Mouse (Mus musculus): ENCODE data around the gene Comt. TPM values are rescaled to one million over a fixed set of nuclear protein-coding genes. Genes with fewer than 3 reads are reported as not detected.
A peak's percentile ranks its signal among the peaks of the same experiment; 100 is the strongest.

Gene Comt
- polyA plus RNA-seq, 1 experiment from 2014 or later: 60.1 TPM

- H3K27me3 ChIP-seq: no peaks in the 10 kb centered on the region
- H3K9me3 ChIP-seq: no peaks in the 10 kb centered on the region
- H3K4me3 ChIP-seq: no peak overlapping the region
- peaks cover 24% of the 10 kb centered on the region for H3K36me3 ChIP-seq
- H3K4me2 ChIP-seq (replicated peaks): no peak overlapping the region
- 0 out of 2 replicates have a peak, but pooled peaks cover 2% of the 10 kb centered on the region for H3K4me1 ChIP-seq
- no peak overlapping the region for H3K27ac ChIP-seq (replicated peaks)
- WGBS: 91% methylated on average over 4 of the region's 4 CpGs
- H3K9ac ChIP-seq (replicated peaks): no peak overlapping the region
- no peak for ATAC-seq (ENCODE audit: low FRiP score, low read depth)
Measured at GRCm38 (mm10) chr16:18418756-18419602, 7.7 kb downstream of the Comt start.

- Histone ChIP-seq H3K36me3 (peaks cover 20% of the 10 kb centered on the region; the same call in 1 of the 2 replicates), H3K27ac (replicated peaks) (no peak overlapping the region), H3K9ac (replicated peaks) (no peak overlapping the region), H3K4me1 (no peaks in the 10 kb centered on the region), H3K4me3 (no peak overlapping the region), H3K4me2 (replicated peaks) (no peak overlapping the region), H3K27me3 (no peaks in the 10 kb centered on the region), H3K9me3 (no peaks in the 10 kb centered on the region)
- no peak for ATAC-seq (ENCODE audit: low FRiP score, low read depth)
- 90% methylated on average over 5 of the region's 5 CpGs for WGBS
Measured at GRCm38 (mm10) chr16:18417491-18417890, 9.2 kb downstream of the Comt start.

- Histone ChIP-seq H3K4me3 (no peak overlapping the region), H3K27me3 (no peaks in the 10 kb centered on the region), H3K9ac (replicated peaks) (no peak overlapping the region), H3K4me1 (peaks cover 3% of the 10 kb centered on the region), H3K36me3 (peaks cover 14% of the 10 kb centered on the region; the same call in 1 of the 2 replicates), H3K4me2 (replicated peaks) (no peak overlapping the region), H3K9me3 (no peaks in the 10 kb centered on the region), H3K27ac (replicated peaks) (no peak overlapping the region)
- 93% methylated on average over 3 of the region's 3 CpGs for WGBS
- ATAC-seq (ENCODE audit: low FRiP score, low read depth): no peak
Measured at GRCm38 (mm10) chr16:18416837-18417236, 9.8 kb downstream of the Comt start.

- Histone ChIP-seq H3K9me3 (no peaks in the 10 kb centered on the region), H3K36me3 (peaks cover 18% of the 10 kb centered on the region), H3K4me1 (peaks cover 9% of the 10 kb centered on the region), H3K27me3 (no peaks in the 10 kb centered on the region), H3K4me3 (no peak overlapping the region), H3K4me2 (replicated peaks) (no peak overlapping the region), H3K27ac (replicated peaks) (no peak overlapping the region), H3K9ac (replicated peaks) (no peak overlapping the region)
- 86% methylated on average over 18 of the region's 18 CpGs for WGBS
- no peak for ATAC-seq (ENCODE audit: low FRiP score, low read depth)
Measured at GRCm38 (mm10) chr16:18416094-18416761, 10.4 kb downstream of the Comt start.

GRCm38 (mm10) chr16:18413032-18413816 is 13.4 kb downstream of the Comt start:
- H3K9me3 ChIP-seq: no peaks in the 10 kb centered on the region
- no peak overlapping the region for H3K4me3 ChIP-seq
- peaks cover 17% of the 10 kb centered on the region for H3K4me1 ChIP-seq
- no peak for ATAC-seq (ENCODE audit: low FRiP score, low read depth)
- H3K27ac ChIP-seq (replicated peaks): no peak overlapping the region
- no peak overlapping the region for H3K4me2 ChIP-seq (replicated peaks)
- H3K27me3 ChIP-seq: no peaks in the 10 kb centered on the region
- H3K9ac ChIP-seq (replicated peaks): no peak overlapping the region
- WGBS: 91% methylated on average over 7 of the region's 7 CpGs
- peaks cover 39% of the 10 kb centered on the region for H3K36me3 ChIP-seq

GRCm38 (mm10) chr16:18411802-18412476 is 14.7 kb downstream of the Comt start:
- 0 out of 2 replicates have a peak, but pooled peaks have one; percentile 14 for ATAC-seq (ENCODE audit: low FRiP score, low read depth)
- peaks cover 49% of the 10 kb centered on the region for H3K36me3 ChIP-seq
- no peak overlapping the region for H3K9ac ChIP-seq (replicated peaks)
- H3K9me3 ChIP-seq: no peaks in the 10 kb centered on the region
- no peaks in the 10 kb centered on the region for H3K27me3 ChIP-seq
- no peak overlapping the region for H3K4me2 ChIP-seq (replicated peaks)
- 87% methylated on average over 12 of the region's 12 CpGs for WGBS
- peaks cover 19% of the 10 kb centered on the region for H3K4me1 ChIP-seq
- H3K27ac ChIP-seq (replicated peaks): no peak overlapping the region
- H3K4me3 ChIP-seq: no peak overlapping the region

GRCm38 (mm10) chr16:18411026-18411649 is 15.5 kb downstream of the Comt start:
- Histone ChIP-seq H3K9me3 (no peaks in the 10 kb centered on the region), H3K4me1 (peaks cover 19% of the 10 kb centered on the region), H3K4me2 (replicated peaks) (0 out of 2 replicates have a peak overlapping the region, but pooled peaks have one; percentile 4), H3K27ac (replicated peaks) (peak overlapping the region; percentile 49), H3K36me3 (peaks cover 55% of the 10 kb centered on the region), H3K4me3 (no peak overlapping the region), H3K9ac (replicated peaks) (no peak overlapping the region), H3K27me3 (no peaks in the 10 kb centered on the region)
- ATAC-seq (ENCODE audit: low FRiP score, low read depth): peak; percentile 13; the same call in 1 of the 2 replicates
- WGBS: 44% methylated on average over 13 of the region's 13 CpGs

- Histone ChIP-seq H3K27me3 (no peaks in the 10 kb centered on the region), H3K36me3 (peaks cover 59% of the 10 kb centered on the region), H3K4me2 (replicated peaks) (no peak overlapping the region), H3K27ac (replicated peaks) (no peak overlapping the region), H3K4me1 (peaks cover 26% of the 10 kb centered on the region), H3K9ac (replicated peaks) (no peak overlapping the region), H3K4me3 (no peak overlapping the region), H3K9me3 (no peaks in the 10 kb centered on the region)
- ATAC-seq (ENCODE audit: low FRiP score, low read depth): no peak
- WGBS: 78% methylated on average over 5 of the region's 5 CpGs
Measured at GRCm38 (mm10) chr16:18410418-18410817, 16.2 kb downstream of the Comt start.

- ATAC-seq (ENCODE audit: low FRiP score, low read depth): no peak
- Histone ChIP-seq H3K9me3 (no peaks in the 10 kb centered on the region), H3K36me3 (peaks cover 62% of the 10 kb centered on the region), H3K4me2 (replicated peaks) (no peak overlapping the region), H3K9ac (replicated peaks) (no peak overlapping the region), H3K4me3 (no peak overlapping the region), H3K27me3 (no peaks in the 10 kb centered on the region), H3K27ac (replicated peaks) (peak overlapping the region; percentile 56), H3K4me1 (peaks cover 31% of the 10 kb centered on the region)
- 70% methylated on average over 4 of the region's 4 CpGs for WGBS
Measured at GRCm38 (mm10) chr16:18409776-18410175, 16.9 kb downstream of the Comt start.

- Histone ChIP-seq H3K4me2 (replicated peaks) (no peak overlapping the region), H3K4me1 (peaks cover 31% of the 10 kb centered on the region), H3K9me3 (no peaks in the 10 kb centered on the region), H3K27ac (replicated peaks) (0 out of 2 replicates have a peak overlapping the region, but pooled peaks have one; percentile 35), H3K4me3 (no peak overlapping the region), H3K36me3 (peaks cover 74% of the 10 kb centered on the region), H3K9ac (replicated peaks) (no peak overlapping the region; the same call in 1 of the 2 replicates), H3K27me3 (no peaks in the 10 kb centered on the region)
- WGBS: 84% methylated on average over 7 of the region's 7 CpGs
- no peak for ATAC-seq (ENCODE audit: low FRiP score, low read depth)
Measured at GRCm38 (mm10) chr16:18407912-18408311, 18.7 kb downstream of the Comt start.

GRCm38 (mm10) chr16:18406293-18406692 is 20.4 kb downstream of the Comt start:
- Histone ChIP-seq H3K9ac (replicated peaks) (no peak overlapping the region), H3K4me2 (replicated peaks) (no peak overlapping the region), H3K9me3 (no peaks in the 10 kb centered on the region), H3K27me3 (no peaks in the 10 kb centered on the region), H3K27ac (replicated peaks) (no peak overlapping the region; the same call in 1 of the 2 replicates), H3K36me3 (peaks cover 84% of the 10 kb centered on the region), H3K4me1 (peaks cover 32% of the 10 kb centered on the region), H3K4me3 (no peak overlapping the region)
- WGBS: 20% methylated on average over 2 of the region's 2 CpGs
- ATAC-seq (ENCODE audit: low FRiP score, low read depth): peak; percentile 56

Measured in midbrain, embryonic 12.5 days (tissue).